Mouse (Mus musculus) lung, postnatal 10 days (tissue): Measurements from ENCODE around the gene Fsd1.

Experiments
- DNase-seq: peaks from one replicate; pipeline ENCODE4 v3.0.0; 2021

Fsd1 gene

DNA sequence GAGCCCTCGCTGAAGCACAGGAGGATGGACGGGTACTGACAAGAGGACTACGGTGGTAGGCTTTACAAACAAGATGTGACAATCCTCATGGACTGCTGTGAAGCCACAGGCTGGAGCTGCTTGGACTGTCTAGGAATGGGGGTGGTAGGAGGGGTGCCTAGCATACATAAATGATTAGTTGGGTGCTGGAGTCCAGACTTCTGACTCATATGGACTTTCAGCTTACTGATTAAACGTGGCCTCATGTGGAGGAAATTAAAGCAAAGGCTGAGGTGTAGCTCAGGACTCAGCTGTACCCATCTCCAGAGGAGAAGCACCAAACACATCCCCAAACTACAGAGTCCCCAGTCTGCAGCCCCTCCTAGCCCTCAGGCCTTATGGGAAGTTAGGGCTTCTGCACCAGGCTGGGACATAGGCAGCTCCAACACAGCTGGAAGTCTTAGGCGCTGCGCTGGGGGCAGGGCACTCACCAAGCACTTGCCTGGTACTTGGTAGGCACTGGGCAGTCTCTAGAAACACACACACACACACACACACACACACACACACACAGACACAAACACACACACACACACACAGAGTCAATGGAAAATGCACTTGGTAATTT is 45.9 kb downstream of the Fsd1 start:
- no peak for DNase-seq

GRCm38 (mm10) chr17:56032831-56033230 is 46.5 kb downstream of the Fsd1 start:
- DNase-seq = no peak

DNA sequence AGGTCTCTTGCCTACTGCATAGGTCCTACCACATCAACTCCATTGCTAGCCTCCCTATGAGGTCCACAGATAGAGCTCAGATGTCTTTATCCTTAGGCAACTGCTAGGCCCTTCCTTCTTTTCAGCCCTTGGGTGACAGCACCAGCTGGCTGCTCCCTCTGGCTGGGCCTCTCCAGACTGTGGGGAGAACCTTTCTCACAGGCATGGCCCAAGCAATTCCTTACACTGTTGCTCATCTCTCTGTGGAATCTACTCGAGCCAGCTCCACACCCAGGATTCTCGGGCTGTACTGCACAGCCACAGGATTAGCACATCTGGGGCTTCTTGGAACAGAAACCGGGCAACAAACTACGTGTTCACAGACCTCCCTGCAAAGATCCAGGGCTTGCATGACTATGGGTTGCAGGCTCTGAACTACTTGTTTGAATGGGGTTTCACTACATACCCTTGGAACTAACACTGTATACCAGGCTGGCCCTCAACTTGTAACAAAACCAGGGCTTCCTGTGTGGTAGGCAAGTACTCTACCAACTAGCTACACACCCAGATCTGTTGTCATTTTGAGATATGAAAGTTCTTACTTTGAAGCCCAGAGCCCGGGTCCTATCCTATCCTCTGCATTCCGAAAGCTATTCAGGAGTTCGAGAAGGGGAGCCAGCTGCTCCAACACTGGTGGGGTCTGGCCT is 47.9 kb downstream of the Fsd1 start:
- DNase-seq = no peak

GRCm38 (mm10) chr17:56034726-56035100 is 48.4 kb downstream of the Fsd1 start:
- DNase-seq = no peak

DNA sequence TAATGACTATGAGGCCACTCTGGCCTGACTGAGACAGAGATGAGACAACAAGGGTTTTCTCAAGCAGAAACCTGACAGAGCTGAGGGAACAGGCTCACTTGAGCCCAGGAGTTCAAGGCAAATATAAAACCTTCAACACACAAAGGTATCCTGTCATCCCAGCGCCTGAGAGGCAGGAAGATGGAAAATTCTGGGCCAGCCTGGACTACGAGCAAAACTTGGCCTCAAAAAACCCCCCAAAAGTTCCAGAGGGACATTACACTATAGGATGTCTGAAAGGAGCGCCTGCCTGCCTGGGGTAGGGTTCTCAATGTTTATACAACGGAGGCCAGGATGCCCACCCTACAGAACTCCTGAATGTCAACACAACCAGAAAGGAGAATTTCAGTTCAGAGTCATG is 48.9 kb downstream of the Fsd1 start:
- DNase-seq = no peak

DNA sequence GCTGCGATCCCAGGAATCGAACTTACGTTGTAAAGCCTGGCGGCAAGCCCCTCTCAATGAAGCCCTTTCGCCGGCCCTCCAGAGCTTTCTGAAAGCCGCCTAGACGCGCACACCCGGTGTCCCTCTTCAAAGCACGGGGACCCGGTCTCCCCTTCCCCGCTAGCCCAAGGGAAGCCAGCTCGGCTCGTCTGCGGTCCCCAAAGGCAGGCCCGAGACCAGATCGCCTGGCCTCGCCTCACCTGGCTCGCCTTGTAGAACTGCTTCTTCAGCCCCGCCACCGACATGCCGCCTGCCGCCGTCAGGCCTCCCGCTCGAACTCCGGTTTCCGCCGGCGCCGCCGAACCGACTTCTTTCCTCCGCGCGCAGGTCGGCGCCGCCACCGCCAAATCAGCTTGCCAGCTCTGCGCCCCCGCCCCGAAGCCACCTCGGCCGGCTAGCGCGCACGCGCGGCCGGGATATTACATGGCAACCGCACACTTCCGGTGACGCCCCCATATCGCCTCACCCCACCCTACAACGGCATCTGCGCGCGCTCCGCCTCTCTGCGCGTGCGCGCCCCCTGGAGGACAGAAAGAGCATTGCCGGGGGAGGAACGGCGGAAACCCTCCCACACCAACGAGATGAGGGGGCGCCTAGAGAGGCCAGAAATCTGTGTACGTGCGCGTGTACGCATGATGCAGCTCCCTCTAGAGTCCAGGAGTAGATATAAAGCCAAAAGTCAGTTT is 50.0 kb downstream of the Fsd1 start, which contains the start of gene Sh3gl1:
TSS of gene Sh3gl1 (minus strand) at position 460 of the 725 bp plus-strand sequence.
- peak; percentile 99 for DNase-seq

GRCm38 (mm10) chr17:56036901-56037287 is 50.6 kb downstream of the Fsd1 start:
- no peak for DNase-seq

- DNase-seq = peak; percentile 42
Observed at GRCm38 (mm10) chr17:56038583-56039261, 52.4 kb downstream of the Fsd1 start.

GRCm38 (mm10) chr17:56039345-56039744 is 53.0 kb downstream of the Fsd1 start:
- DNase-seq = no peak

DNA sequence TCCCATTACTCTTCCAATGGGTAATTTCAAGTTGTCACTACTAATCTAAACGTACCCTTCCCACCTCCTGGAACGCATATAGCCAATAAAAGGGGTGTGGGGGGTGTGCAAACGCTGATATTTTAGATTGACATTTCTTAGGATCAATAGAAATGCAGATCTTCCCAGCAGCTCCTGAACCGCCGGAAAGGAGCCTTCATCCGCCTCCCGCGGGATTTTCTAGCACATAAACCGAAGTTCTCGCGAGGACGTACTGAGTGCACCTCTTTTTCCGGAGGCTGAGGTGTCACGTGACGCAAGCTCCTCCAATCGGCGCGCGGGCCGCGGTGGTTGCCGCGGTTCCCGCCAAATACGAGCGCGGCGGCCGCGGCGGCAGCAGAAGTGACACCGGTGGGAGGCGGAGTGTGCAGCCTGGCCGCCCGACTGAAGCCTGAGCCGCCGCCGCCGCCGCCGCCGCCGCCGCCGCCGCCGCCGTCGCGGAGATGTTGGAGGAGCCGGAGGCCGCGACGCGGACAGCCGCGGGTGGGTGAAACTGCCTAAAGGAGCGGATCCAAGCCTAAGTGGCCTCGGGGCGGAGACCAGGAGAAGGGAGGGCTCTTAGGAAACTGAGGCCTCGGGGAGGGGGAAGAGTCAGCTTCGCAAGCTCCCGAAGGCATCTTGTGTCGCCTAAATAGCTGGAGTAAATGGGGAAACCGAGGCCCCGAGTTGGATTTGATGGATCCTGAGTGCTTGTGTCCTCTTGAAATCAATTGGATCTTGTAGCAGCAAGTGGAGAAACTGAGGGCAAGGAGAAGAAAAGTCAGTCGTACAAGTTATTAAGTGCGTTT is 53.9 kb downstream of the Fsd1 start, which contains the start of gene Chaf1a:
TSS of gene Chaf1a (plus strand) at position 410 of the 827 bp plus-strand sequence.
- peak; percentile 99 for DNase-seq

DNA sequence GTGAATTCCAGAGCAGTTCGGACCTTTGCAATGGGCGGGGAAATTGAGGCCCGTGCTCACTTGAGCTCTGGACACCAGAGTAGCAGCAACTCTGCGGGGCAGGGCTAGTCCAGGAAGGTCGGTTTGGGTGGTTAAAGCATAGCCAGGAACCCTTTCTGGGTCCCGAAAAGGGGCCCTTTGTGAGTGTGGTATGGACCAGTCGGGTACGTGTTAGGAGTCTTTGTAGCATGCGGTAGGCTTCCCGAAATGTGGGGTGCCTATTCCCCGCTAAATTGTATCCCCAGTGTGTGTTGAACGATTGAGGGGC is 54.5 kb downstream of the Fsd1 start:
- DNase-seq = no peak
